Mouse (Mus musculus): ENCODE measurements around the gene Ppp2r2c.

- no peak for TF ChIP-seq CTCF (IDR thresholded peaks at IDR 0.05; ENCODE audit: low read depth, low read length)
- TF ChIP-seq GATA2 (IDR thresholded peaks at IDR 0.05; ENCODE audit: borderline replicate concordance, low read depth, low read length), result no peak
- no peak for TF ChIP-seq GATA1 (IDR thresholded peaks at IDR 0.05; ENCODE audit: borderline replicate concordance, low read length)
- no peak for TF ChIP-seq POLR2AphosphoS5 (IDR thresholded peaks at IDR 0.05; ENCODE audit: insufficient replicate concordance, low read depth, low read length)
- TF ChIP-seq TAL1 (conservative IDR thresholded peaks at IDR 0.05; ENCODE audit: low read depth, low read length), result no peak
Observed at GRCm38 (mm10) chr5:36922811-36923210, 54.5 kb downstream of the Ppp2r2c start.
